Mouse (Mus musculus): ENCODE data around the gene Gkn1.

DNA sequence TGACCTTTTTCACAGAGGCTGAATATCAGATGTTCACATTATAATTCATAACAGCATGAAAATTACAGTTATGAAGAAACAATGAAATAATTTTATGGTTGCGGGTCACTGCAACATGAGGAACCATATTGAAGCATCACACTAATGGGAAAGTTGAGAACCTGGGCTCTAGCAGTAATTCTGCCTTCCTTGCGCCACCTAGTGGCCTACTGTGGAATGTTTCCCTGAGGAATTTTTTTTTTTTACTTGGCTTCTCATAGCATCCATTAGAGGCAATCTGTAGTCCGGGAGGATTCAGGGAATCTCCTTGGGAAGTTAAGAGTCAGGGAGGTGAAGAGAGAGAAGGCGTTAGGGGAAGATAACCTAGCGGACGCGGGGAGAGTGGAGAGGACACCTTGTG, 35.5 kb upstream of the Gkn1 start:
- TF ChIP-seq CTCF (IDR thresholded peaks at IDR 0.05; ENCODE audit: extremely low read depth, insufficient read depth, low read length) (peak; percentile 76), POLR2A (IDR thresholded peaks at IDR 0.05; ENCODE audit: extremely low read depth, insufficient read depth, low read length) (no peak)
